Mouse (Mus musculus): ENCODE measurements around the gene Setd3. TPM values are rescaled to one million over a fixed set of nuclear protein-coding genes. Genes with fewer than 3 reads are reported as not detected.
"Not testable (repeated sequence)": the region's sequence is repeated elsewhere in the genome, so short reads cannot be mapped to it uniquely, and the experiment has no call there.

The Setd3 gene
- total RNA-seq, 2 experiments from 2014 or later, result 98.9 to 107 TPM

GRCm38 (mm10) chr12:108145198-108145597 is 33.9 kb downstream of the Setd3 start:
- no peak for DNase-seq (ENCODE audit: low spot score in 2 of 2)

GRCm38 (mm10) chr12:108143624-108144498 is 35.3 kb downstream of the Setd3 start:
- peak in 1 of 2 experiments; percentile 18 for DNase-seq (ENCODE audit: low spot score in 2 of 2)

GRCm38 (mm10) chr12:108135610-108136208 is 43.4 kb downstream of the Setd3 start:
- peak in 1 of 2 experiments; percentile 20 for DNase-seq (ENCODE audit: low spot score in 2 of 2)

GRCm38 (mm10) chr12:108133181-108133580 is 45.9 kb downstream of the Setd3 start:
- DNase-seq (ENCODE audit: low spot score in 2 of 2), result no peak

GRCm38 (mm10) chr12:108132450-108133070 is 46.6 kb downstream of the Setd3 start:
- no peak for DNase-seq (ENCODE audit: low spot score in 2 of 2)

- peak in 1 of 2 experiments; percentile 37 for DNase-seq (ENCODE audit: low spot score in 2 of 2)
Measured at GRCm38 (mm10) chr12:108121288-108121687, 57.8 kb downstream of the Setd3 start.

- DNase-seq (ENCODE audit: low spot score in 2 of 2), result no peak
Measured at GRCm38 (mm10) chr12:108120434-108120833, 58.7 kb downstream of the Setd3 start.

GRCm38 (mm10) chr12:108119930-108120329 is 59.2 kb downstream of the Setd3 start:
- no peak for DNase-seq (ENCODE audit: low spot score in 2 of 2)

- DNase-seq (ENCODE audit: low spot score in 2 of 2), result no peak
Measured at GRCm38 (mm10) chr12:108118902-108119531, 60.1 kb downstream of the Setd3 start.

- no peak for DNase-seq (ENCODE audit: low spot score in 2 of 2)
Measured at GRCm38 (mm10) chr12:108118503-108118901, 60.6 kb downstream of the Setd3 start.

GRCm38 (mm10) chr12:108111191-108111590 is 67.9 kb downstream of the Setd3 start:
- DNase-seq (ENCODE audit: low spot score in 2 of 2), result no peak

GRCm38 (mm10) chr12:108110674-108111073 is 68.4 kb downstream of the Setd3 start:
- no peak for DNase-seq (ENCODE audit: low spot score in 2 of 2)

GRCm38 (mm10) chr12:108109732-108110131 is 69.4 kb downstream of the Setd3 start:
- no peak for DNase-seq (ENCODE audit: low spot score in 2 of 2)

GRCm38 (mm10) chr12:108108591-108108990 is 70.5 kb downstream of the Setd3 start:
- not testable (repeated sequence) for DNase-seq (ENCODE audit: low spot score in 2 of 2)

- no peak for DNase-seq (ENCODE audit: low spot score in 2 of 2)
Measured at GRCm38 (mm10) chr12:108103292-108103691, 75.8 kb downstream of the Setd3 start.

GRCm38 (mm10) chr12:108102119-108102518 is 77.0 kb downstream of the Setd3 start:
- no peak for DNase-seq (ENCODE audit: low spot score in 2 of 2)

GRCm38 (mm10) chr12:108100181-108100580 is 78.9 kb downstream of the Setd3 start:
- DNase-seq (ENCODE audit: low spot score in 2 of 2), result no peak

GRCm38 (mm10) chr12:108098201-108098980 is 80.7 kb downstream of the Setd3 start:
- no peak for DNase-seq (ENCODE audit: low spot score in 2 of 2)

- DNase-seq (ENCODE audit: low spot score in 2 of 2), result no peak
Measured at GRCm38 (mm10) chr12:108097643-108098042, 81.5 kb downstream of the Setd3 start.

GRCm38 (mm10) chr12:108088253-108088652 is 90.9 kb downstream of the Setd3 start:
- no peak for DNase-seq (ENCODE audit: low spot score in 2 of 2)

- no peak for DNase-seq (ENCODE audit: low spot score in 2 of 2)
Measured at GRCm38 (mm10) chr12:108087489-108087888, 91.6 kb downstream of the Setd3 start.
